Mouse (Mus musculus) liver, embryonic 14.5 days (tissue): ENCODE measurements around the gene Tpte.

Source experiments
- CTCF ChIP-seq: IDR thresholded peaks from 2 replicates; pipeline ENCODE4 v1.5.1; 2016; ENCODE audit warnings: antibody characterized with exemption, low read depth, control low read depth
- EP300 ChIP-seq: IDR thresholded peaks from 2 replicates; pipeline ENCODE4 v1.6.1; 2016; ENCODE audit warnings: antibody characterized with exemption, low read depth

DNA sequence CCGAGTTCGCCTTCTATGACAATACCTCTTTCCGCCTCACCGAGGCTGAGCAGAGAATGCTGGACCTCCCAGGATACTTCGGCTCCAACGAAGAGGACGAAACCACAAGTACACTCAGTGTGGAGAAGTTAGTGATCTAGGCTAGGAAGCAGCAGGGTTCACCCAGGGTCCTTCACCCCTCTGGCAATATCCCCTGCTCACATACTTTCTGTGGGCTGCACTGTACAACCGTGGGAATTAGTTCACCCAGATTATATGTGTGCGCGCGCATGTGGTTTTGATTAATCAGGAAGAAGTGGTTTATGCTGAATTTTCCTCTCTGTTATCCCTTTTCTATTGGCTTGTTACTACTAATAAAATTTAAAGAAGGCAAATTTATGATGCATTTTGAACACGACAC is 23.7 kb upstream of the Tpte start:
- no peak for TF ChIP-seq CTCF
- no peak for TF ChIP-seq EP300
